Mouse (Mus musculus): ENCODE measurements around the gene Lag3. TPM values are rescaled to one million over a fixed set of nuclear protein-coding genes. Genes with fewer than 3 reads are reported as not detected.

Lag3 gene
- 10 to 100 TPM in 1 of 2 experiments, 1 to 10 TPM in 1; 7.9 to 13.9 TPM for polyA plus RNA-seq (2017; shearing (Covaris generic))

DNA sequence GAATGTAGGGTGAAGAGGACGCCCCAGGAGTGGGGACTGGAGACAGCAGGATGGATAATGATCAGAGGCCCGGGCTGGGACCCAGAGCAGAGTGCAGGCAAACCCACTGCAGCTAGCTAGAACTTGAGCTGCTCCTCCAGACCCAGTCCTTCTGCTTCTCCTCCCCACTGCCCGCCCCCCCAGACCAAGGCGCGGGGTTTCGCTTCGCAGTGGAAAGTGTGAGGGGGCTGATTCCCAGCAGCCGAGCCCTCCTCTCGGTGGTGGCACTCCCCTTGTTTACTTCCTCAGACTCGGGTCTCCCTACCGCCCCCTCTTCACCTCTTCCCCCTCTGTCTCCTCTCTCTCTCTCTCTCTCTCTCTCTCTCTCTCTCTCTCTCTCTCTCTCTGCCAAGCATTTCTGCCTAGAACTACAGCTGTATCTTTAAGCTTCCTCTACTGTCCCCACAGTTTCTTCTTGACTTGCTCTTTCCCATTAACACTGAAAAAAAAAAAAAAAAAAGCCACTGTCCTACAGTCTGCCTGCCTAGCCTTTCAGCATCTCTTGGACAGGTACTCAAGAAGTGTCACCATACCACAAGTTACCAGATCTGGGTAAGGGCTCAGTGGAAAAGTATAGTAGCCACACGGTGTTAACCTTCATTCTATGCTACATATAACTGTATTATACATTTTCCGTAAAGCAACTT, at the start of gene Lag3:
Gene Lag3, minus strand, starts transcription at position 173 of the 686 bp plus-strand sequence.

GRCm38 (mm10) chr6:124930754-124931524, 19.4 kb upstream of the Lag3 start, which contains the start of gene Mlf2:
Gene Mlf2 (plus strand): TSS chr6:124931386.

GRCm38 (mm10) chr6:124919695-124920317, 8.3 kb upstream of the Lag3 start, which contains the start of gene Ptms:
Gene Ptms (minus strand): TSS chr6:124920103.

DNA sequence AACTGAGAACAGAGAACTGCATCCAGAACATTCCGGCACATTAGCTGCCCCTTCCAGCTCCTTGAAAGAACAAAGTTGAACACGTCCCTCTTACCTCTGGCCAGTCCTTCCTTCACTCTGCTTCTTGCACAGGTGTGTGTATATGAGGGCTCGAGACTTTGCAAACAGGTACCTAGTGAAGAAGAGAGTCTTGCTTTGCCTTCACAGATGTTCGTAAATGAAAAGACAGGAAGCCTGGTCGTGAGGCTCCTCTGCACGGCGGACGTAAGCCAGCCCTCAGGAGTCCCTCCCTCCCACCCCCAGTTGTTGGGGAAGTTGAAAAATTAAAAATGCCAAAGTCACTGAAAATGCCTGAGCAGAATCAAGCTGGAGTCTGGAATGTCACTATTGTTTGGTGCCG, 23.5 kb downstream of the Lag3 start, which contains the start of gene Cd4:
Gene Cd4, minus strand, starts transcription at position 236 of the 400 bp plus-strand sequence.

GRCm38 (mm10) chr6:124863658-124864298, 47.7 kb downstream of the Lag3 start, which contains the start of gene Gpr162:
Gene Gpr162 (minus strand): TSS chr6:124863983.

DNA sequence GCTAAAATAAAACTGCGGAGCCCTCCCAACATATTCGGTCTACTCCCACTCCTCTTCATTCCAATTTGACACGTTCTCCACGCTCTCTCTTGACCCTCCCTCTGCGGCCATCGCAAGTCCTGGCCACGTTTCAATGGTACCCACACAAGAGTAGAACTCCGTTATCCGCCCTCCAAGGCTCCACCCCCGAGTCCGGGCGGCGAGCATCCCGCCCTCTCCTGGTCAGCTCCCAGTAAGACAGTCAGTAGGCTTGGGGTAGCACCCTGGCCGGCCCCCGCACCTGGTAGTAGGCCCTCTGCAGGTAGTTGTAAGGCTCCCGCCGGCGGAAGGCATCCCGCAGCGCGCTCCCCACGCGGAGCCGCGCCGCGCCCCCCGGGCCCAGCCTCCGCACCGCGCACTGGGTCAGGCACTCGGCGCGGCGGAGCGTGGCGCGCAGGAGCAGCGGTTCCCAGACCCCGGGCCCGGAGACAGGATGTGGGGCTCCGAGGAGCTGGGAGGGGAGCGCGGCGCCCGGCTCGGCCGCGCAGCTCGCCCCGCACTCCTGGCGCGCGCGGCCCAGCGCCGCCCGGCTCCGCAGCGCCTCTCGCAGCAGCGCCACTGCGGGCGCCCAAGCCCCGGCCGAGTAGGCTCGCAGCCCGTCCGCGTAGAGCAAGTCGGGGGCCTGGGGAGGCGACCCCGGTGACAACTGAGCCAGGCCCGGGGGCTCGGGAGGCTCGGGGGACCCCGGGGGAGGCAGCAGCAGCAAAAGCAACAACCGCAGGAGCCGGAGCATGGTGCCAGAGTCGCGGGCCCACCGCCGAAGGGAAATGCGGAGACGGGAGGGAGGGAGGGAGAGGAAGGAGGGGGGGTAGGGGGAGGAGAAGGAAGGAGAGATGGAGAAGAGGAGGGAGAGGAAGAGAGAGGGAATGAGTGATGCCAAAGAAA, 54.3 kb downstream of the Lag3 start, which contains the start of gene P3h3:
Gene P3h3, minus strand, starts transcription at position 837 of the 924 bp plus-strand sequence.

Other genes starting within 250 kb of the Lag3 start
- gene Lpcat3, start 248.7 kb downstream of the Lag3 start, polyA plus RNA-seq (2017; shearing (Covaris generic)) = 10 to 100 TPM; 51.5 to 80.2 TPM
- 100 to 1,000 TPM; 250 to 341 TPM for gene Emg1, start 199.5 kb downstream of the Lag3 start, polyA plus RNA-seq (2017; shearing (Covaris generic))
- gene Phb2, start 199.4 kb downstream of the Lag3 start, polyA plus RNA-seq (2017; shearing (Covaris generic)) = 100 to 1,000 TPM; 199 to 262 TPM
- 100 to 1,000 TPM; 271 to 272 TPM for gene Ptpn6, start 173.0 kb downstream of the Lag3 start, polyA plus RNA-seq (2017; shearing (Covaris generic))
- 100 to 1,000 TPM; 443 to 508 TPM for gene Grcc10, start 170.3 kb downstream of the Lag3 start, polyA plus RNA-seq (2017; shearing (Covaris generic))
- gene Gm45234, start 155.7 kb downstream of the Lag3 start, polyA plus RNA-seq (2017; shearing (Covaris generic)) = not detected
- 10 to 100 TPM in 1 of 2 experiments, 1 to 10 TPM in 1; 3.7 to 10.9 TPM for gene Atn1, start 155.2 kb downstream of the Lag3 start, polyA plus RNA-seq (2017; shearing (Covaris generic))
- 1 to 10 TPM; 3.3 to 7.1 TPM for gene Eno2, start 142.0 kb downstream of the Lag3 start, polyA plus RNA-seq (2017; shearing (Covaris generic))
- 1 to 10 TPM in 1 of 2 experiments, not detected in 1; 2.7 TPM for gene Lrrc23, start 132.0 kb downstream of the Lag3 start, polyA plus RNA-seq (2017; shearing (Covaris generic))
- gene Spsb2, start 103.0 kb downstream of the Lag3 start, polyA plus RNA-seq (2017; shearing (Covaris generic)) = 1 to 10 TPM; 2.1 to 9.7 TPM
- gene Tpi1, start 97.4 kb downstream of the Lag3 start, polyA plus RNA-seq (2017; shearing (Covaris generic)) = 100 to 1,000 TPM; 147 to 163 TPM
- gene Usp5, start 82.2 kb downstream of the Lag3 start, polyA plus RNA-seq (2017; shearing (Covaris generic)) = 10 to 100 TPM; 71.4 to 93.4 TPM
- gene Cdca3, start 82.2 kb downstream of the Lag3 start, polyA plus RNA-seq (2017; shearing (Covaris generic)) = 10 to 100 TPM; 22.6 to 23.4 TPM
- gene Gnb3, start 71.4 kb downstream of the Lag3 start, polyA plus RNA-seq (2017; shearing (Covaris generic)) = under 1 TPM in 1 of 2 experiments, not detected in 1; 0.25 TPM
- under 1 TPM; 0.09 to 0.49 TPM for gene P3h3, start 54.0 kb downstream of the Lag3 start, polyA plus RNA-seq (2017; shearing (Covaris generic))
- gene Gpr162, start 47.7 kb downstream of the Lag3 start, polyA plus RNA-seq (2017; shearing (Covaris generic)) = under 1 TPM; 0.26 to 0.48 TPM
- gene Cd4, start 23.5 kb downstream of the Lag3 start, polyA plus RNA-seq (2017; shearing (Covaris generic)) = 100 to 1,000 TPM; 318 to 460 TPM
- 10 to 100 TPM; 48.9 to 51.3 TPM for gene Ptms, start 8.4 kb upstream of the Lag3 start, polyA plus RNA-seq (2017; shearing (Covaris generic))
- gene Mlf2, start 19.7 kb upstream of the Lag3 start, polyA plus RNA-seq (2017; shearing (Covaris generic)) = 100 to 1,000 TPM; 180 to 204 TPM
- 10 to 100 TPM; 63.1 to 67.0 TPM for gene Cops7a, start 53.8 kb upstream of the Lag3 start, polyA plus RNA-seq (2017; shearing (Covaris generic))
- under 1 TPM; 0.27 to 0.44 TPM for gene Pianp, start 85.0 kb upstream of the Lag3 start, polyA plus RNA-seq (2017; shearing (Covaris generic))
- 10 to 100 TPM; 61.9 to 62.5 TPM for gene Zfp384, start 97.4 kb upstream of the Lag3 start, polyA plus RNA-seq (2017; shearing (Covaris generic))
- 100 to 1,000 TPM in 1 of 2 experiments, 10 to 100 TPM in 1; 69.9 to 101 TPM for gene Ing4, start 128.1 kb upstream of the Lag3 start, polyA plus RNA-seq (2017; shearing (Covaris generic))
- 10 to 100 TPM; 11.4 to 13.3 TPM for gene Acrbp, start 138.0 kb upstream of the Lag3 start, polyA plus RNA-seq (2017; shearing (Covaris generic))
- gene Lpar5, start 156.2 kb upstream of the Lag3 start, polyA plus RNA-seq (2017; shearing (Covaris generic)) = 10 to 100 TPM; 17.3 to 20.6 TPM
- 10 to 100 TPM; 59.3 to 68.3 TPM for gene Chd4, start 184.3 kb upstream of the Lag3 start, polyA plus RNA-seq (2017; shearing (Covaris generic))
- gene Nop2, start 220.2 kb upstream of the Lag3 start, polyA plus RNA-seq (2017; shearing (Covaris generic)) = 10 to 100 TPM; 26.8 to 42.5 TPM
- 10 to 100 TPM; 20.1 to 25.5 TPM for gene Iffo1, start 233.5 kb upstream of the Lag3 start, polyA plus RNA-seq (2017; shearing (Covaris generic))